Mouse (Mus musculus): ENCODE data around the gene Fbxl17. TPM values are rescaled to one million over a fixed set of nuclear protein-coding genes. Genes with fewer than 3 reads are reported as not detected.

The Fbxl17 gene
- total RNA-seq, 2 experiments from 2014 or later = 3.7 to 5.2 TPM

DNA sequence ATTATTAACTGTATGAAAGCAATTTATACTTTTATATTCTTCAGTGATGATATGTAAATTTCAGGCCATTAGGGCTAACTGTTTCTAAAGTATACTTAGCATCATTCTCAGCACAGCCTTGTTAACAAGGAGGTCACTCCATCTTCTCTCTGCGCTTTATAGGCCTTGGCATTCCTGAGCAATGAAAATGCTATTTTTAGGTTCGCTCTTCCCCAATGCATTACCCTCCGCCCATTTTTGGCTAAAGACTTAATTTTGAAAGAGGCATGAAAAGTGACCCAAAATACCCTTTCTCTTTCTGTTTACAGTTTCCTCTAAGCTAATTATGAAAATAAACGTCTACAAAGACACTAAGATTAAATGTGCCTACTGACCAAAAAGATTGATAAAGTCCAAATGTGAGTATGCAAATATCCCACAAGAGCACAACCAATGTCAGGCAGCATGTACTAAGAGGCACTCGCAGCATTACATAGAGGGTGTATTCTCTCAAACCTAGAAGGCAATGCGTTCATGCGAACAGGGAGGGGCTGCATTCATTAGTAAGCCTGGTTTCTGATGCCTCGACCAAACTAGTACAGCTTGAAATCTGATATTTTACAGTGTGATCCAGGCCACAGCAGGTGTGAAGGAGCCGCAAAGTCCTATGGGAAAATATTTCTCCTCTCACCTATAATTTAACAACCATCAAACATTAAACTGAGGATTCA, 259.6 kb downstream of the Fbxl17 start:
- ATAC-seq (replicated peaks; ENCODE audit: low FRiP score, low TSS enrichment, poor library complexity, severe bottlenecking) = no peak

DNA sequence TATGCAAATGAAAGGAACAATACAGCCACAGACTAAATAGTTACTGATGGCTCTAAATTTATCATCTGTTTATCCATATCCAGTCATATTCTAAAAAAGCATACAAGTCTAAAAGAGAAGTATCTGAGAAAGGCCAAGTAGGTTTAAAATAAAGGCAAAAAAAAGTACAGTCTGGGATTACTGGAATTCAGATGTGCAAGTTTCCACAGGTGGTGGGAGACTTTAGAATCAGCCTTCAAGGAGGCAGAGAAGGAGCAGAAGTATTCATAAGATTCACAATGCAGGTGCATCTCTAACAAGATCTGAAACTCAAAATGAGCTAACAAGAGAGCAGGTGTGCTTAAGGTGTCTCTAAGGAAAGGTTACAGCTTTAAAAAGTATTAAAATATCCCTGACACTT, 263.0 kb downstream of the Fbxl17 start:
- ATAC-seq (replicated peaks; ENCODE audit: low FRiP score, low TSS enrichment, poor library complexity, severe bottlenecking) = no peak

DNA sequence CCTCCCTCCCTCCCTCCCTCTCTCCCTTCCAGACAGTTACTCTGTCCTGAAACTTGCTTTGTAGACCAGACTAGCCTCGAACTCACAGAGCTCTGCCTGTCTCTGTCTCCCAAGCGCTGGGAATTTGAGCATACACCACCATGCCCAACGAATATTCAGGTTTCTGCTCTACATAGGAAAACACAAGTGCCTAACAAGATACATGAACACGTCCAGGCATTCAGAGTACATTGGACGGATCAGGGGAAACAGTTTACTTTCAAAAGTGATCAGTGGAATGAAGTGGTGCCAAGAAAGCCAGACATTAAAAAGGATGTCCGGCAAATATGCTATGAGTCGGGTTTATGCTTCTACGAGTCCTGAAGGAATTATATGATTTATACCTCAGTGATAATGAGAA, 263.6 kb downstream of the Fbxl17 start:
- no peak for ATAC-seq (replicated peaks; ENCODE audit: low FRiP score, low TSS enrichment, poor library complexity, severe bottlenecking)

DNA sequence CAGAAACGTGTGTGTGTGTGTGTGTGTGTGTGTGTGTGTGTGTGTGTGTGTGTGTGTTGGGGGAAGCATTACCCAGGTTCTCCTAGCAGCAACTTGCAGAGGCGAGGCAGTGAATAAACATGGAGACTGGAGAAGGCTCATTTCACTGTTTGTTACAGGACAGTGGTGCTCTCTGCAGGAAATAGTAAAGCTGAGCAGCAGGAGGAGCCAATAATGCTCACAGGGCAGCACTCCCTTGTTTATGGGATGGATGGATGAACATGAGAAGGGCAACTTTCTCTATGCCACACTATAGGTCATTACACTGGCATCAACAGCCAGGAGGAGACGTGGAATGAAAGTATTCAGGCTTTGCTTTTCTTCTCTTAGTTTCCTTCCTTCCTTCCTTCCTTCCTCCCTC, 264.0 kb downstream of the Fbxl17 start:
- no peak for ATAC-seq (replicated peaks; ENCODE audit: low FRiP score, low TSS enrichment, poor library complexity, severe bottlenecking)

DNA sequence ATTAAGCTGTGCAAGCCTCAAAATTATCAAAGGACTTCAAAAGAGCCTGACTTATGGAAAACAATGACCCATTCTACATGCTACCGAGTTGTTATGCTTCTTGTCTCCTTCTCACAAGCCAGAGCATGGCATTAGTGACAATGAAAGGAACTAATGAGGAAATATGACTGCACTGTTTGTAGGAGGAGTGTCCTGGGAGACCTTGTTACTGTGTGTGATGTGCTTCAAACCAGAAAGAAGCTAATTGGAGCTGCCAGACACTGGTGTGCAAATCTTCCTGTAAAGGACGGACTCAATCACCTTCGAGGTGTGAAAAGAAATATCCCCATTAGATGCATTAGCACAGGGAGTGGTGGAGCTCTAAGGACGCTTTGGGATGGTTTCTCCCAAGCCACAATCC, 270.7 kb downstream of the Fbxl17 start:
- ATAC-seq (replicated peaks; ENCODE audit: low FRiP score, low TSS enrichment, poor library complexity, severe bottlenecking) = no peak

DNA sequence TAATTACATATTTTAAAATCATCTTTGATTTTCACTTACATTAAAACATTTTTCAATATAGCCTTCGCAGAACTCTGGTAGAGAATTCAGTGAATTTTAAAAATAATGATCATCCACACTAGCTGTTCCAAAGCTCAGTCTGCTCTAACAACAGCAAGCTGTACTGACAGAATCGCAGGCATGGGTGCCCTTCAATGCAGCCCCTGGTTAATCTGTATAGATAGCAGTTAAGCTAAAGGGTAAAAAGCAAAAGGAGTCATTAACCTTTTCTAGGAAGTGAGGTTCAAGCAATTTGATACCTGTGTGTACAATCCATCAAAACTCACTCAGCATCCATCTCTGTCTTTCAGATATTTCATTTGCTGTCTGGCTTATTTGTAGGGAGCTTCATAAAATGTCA, 273.4 kb downstream of the Fbxl17 start:
- no peak for ATAC-seq (replicated peaks; ENCODE audit: low FRiP score, low TSS enrichment, poor library complexity, severe bottlenecking)

DNA sequence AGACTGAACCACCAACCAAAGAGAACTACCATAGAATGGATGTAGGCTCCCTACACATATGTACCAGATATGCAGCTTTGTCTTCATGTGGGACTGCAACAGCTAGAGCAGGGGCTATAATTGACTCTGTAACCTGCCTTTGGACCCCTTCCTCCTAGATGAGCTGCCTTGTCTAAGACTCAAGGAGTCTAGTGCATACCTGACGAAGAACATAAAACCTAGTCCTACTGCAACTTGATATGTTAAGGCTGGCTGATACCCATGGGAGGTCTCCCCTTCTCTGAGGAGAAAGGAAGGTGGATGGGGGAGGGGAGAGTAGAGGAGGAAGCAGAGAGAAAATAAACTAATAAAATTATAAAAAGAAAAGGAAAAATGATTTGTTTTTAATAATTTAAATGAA, 273.9 kb downstream of the Fbxl17 start:
- ATAC-seq (replicated peaks; ENCODE audit: low FRiP score, low TSS enrichment, poor library complexity, severe bottlenecking) = no peak

DNA sequence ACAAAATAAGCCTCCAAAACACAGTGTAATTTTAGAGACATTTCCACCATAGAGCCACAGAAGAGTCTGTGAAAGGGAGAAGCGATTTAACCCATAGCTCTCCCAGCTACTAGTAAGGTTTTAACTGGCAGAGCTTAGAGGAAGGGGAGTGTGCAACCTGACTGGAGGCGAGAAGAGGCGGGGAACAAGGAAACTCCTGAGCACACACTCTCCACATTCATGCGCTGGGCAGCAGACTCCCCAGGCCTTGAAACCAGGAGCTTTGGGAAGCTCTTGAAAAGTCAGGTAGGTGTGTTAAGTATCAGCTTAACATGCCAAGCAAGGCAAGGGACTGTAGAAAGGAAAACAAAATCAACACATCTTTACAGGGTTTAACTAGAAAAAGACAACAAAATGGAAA, 276.1 kb downstream of the Fbxl17 start:
- no peak for ATAC-seq (replicated peaks; ENCODE audit: low FRiP score, low TSS enrichment, poor library complexity, severe bottlenecking)

DNA sequence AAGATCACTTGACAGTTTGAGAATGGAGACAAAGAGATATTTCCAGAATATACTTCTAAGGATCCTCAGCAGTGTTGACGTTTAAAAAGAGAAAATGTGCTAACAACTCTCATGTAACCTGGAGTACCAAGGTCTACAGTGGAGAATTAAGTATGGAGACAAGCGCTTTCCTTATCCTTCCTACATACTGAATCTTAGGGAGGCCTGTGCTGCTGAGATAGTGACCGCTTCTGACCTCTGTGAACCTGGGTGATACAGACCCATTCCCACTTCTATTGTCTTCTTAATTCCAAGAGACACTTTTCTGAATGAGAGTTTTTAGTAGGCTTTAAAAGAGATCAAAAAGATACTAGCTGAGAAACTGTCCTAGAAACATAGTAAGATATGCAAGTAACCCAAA, 278.2 kb downstream of the Fbxl17 start:
- ATAC-seq (replicated peaks; ENCODE audit: low FRiP score, low TSS enrichment, poor library complexity, severe bottlenecking) = no peak

DNA sequence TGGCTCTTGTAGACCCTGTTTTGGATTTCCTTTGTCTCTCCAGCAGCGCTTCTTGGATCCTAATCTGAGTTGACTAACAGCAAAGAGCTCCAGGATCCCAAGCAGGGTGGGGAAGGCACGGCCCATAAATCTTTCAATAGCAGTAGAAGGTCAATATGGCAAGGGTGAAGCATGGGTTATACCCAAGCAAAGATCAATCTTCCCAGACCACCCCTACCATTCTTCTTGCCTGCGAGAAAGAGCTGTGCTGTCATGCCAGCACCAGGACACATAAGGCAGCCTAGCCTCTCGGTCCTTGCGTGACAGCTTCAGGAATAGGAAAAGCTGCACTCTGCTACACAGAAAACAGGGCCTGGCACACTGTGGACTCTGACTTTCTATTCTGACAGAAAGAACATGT, 279.0 kb downstream of the Fbxl17 start:
- ATAC-seq (replicated peaks; ENCODE audit: low FRiP score, low TSS enrichment, poor library complexity, severe bottlenecking) = no peak

DNA sequence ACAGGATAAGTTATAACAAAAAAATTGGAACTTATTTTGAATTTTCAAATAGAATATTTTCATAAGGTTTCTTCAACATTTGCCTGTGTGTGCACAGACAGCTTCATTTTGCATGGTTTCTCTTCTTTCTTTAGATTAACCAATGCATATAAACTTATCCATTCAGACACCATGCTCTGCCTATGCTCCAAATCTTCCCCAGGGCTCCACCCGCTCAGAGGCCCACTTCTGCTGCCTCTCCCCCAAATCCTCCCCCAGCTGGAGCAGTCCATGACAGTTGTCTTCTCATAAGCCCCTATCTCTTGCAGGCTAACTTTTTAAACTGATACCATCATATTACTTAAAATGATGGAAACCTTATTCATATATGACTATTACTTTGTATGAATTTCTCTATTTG, 282.8 kb downstream of the Fbxl17 start:
- ATAC-seq (replicated peaks; ENCODE audit: low FRiP score, low TSS enrichment, poor library complexity, severe bottlenecking) = no peak

DNA sequence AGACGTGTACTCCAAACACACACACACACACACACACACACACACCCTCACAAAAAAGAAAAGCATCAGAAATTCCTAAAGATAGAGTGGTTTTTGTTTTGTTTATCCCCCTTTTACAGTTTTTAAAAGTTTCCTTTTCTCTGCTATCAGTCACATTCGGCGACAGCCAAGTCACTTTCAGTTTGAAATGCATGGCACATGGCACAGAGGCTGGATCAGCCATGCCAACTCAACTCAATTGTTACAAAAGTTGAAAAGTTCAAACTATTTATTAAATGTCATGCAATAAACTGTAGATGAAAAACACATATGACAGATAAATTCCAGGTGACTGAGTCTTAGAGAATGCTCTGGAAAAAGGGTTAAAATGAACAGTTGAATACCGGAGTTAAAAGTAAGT, 287.8 kb downstream of the Fbxl17 start:
- no peak; the same call in 1 of the 2 replicates for ATAC-seq (replicated peaks; ENCODE audit: low FRiP score, low TSS enrichment, poor library complexity, severe bottlenecking)

DNA sequence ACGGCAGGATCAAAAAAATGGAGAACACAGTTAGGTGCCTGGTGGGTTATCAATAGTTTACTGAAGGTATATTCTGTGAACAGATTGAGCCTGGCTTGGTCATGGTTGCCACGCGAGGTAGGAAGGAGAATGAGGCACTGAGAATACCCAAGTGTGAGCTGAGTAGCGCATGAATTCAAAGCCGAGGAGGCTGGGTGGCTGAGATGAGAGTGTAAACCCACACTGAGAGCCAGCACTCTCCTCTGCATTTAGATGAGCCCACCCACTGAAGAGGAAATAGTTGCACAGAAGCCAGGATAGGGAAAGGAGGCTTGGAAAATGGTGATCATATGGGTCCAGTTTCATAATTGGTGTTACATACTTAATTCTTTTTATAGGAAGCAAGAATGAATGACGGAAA, 290.7 kb downstream of the Fbxl17 start:
- no peak for ATAC-seq (replicated peaks; ENCODE audit: low FRiP score, low TSS enrichment, poor library complexity, severe bottlenecking)

DNA sequence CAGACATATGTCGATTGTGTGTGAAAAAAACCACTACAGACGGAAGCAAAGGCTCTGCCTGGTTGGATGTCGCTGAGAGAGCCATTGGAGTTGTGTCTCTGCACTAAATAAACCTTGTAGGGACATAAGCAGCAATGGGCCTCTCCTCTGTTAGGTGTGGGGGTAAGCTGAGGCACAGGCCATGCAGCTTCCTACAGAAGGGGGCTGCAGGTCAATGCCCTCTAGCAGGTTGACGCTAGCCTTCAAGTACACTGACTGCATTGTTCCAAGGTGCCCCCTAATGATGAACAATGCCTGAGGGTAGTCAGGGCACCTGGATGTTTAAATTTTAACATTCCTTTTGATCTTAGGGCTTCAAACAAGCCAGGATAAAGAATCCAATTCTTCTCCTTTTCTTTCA, 291.5 kb downstream of the Fbxl17 start:
- ATAC-seq (replicated peaks; ENCODE audit: low FRiP score, low TSS enrichment, poor library complexity, severe bottlenecking) = no peak

DNA sequence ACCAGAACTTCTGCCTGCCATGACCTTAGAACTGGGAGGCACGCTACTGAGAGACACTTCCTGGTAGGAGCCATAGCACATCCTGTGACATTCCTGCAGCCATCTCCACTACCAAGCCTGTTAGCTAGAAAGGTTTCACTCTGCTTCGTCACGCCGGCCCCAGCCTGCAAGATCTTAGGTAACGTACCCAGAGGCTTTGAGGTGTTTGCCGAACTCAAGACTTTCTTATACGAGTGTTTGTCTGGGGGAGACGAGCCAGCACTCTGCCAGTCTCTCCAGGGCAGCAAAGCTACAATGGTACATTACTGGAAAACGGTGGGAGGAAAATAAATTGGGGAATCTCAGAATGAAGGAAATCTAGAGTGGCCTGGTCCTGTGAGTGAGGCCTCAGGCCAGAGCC, 292.1 kb downstream of the Fbxl17 start:
- ATAC-seq (replicated peaks; ENCODE audit: low FRiP score, low TSS enrichment, poor library complexity, severe bottlenecking) = no peak

DNA sequence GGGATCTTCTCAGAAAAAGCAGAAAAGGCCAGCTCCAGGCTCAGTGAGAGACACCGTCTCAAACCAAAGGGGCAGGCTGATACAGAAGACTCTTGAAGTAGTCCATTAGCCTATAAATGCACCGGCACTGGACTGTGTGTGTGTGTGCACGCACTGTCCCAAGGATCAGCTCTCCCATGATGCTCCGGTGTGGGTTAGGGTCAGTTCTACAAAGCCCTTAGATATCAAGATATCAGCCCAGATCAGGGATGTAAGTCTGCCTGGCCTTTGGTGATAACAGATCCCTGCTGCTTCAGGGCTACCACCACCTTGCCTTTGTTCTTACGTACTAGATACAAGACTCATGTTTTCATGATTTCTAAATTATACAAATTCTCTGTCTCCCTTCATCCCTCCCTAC, 294.5 kb downstream of the Fbxl17 start:
- peak; percentile 76 for ATAC-seq (replicated peaks; ENCODE audit: low FRiP score, low TSS enrichment, poor library complexity, severe bottlenecking)

DNA sequence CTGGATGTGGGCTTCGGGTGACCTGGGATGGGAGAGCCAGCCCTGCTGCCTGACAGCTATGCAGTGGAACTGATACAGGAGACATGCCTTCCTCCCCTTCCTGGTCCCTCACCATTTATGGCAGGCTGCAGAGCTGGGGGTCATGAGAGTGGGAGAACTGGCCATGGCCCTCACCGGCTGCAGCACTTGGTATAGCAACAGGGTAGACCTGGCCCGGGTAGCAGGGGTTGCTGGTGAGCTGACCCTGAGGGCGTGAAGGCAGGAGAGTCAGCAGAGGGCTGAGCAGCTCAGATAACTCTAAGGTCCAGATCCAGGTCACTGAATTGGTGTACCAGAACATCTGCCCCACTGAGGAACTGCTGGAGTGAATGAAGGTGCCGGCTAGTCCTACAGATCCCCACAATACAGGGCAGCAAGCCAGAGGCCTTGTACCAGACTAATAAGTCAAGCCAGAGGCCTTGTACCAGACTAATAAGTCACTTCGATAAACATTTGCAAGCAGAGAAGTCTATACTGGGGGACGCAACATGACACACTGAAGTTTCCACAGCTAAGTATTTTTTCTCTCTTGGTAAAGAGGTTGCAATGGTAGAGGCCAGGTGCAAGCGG, 296.1 kb downstream of the Fbxl17 start:
- ATAC-seq (replicated peaks; ENCODE audit: low FRiP score, low TSS enrichment, poor library complexity, severe bottlenecking) = no peak

DNA sequence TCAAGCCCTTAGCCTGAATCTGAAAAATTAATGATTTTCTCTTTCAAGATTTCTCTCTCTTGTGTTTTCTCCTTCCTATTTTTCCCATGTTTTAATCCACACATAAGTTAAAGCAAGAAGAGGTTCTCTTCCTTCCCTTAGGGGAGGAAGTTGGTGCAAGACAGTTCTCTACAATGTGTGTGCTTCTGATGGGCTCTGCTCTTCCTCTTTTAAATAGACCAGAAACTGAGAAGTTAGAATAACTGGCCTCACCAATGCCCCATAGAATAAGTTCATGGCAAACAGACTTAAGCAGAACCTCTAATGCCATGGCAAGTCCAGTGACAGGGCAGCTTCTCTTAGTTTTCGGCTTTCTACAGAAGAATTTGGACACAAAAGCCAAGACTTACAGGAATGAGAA, 301.1 kb downstream of the Fbxl17 start:
- ATAC-seq (replicated peaks; ENCODE audit: low FRiP score, low TSS enrichment, poor library complexity, severe bottlenecking) = no peak

DNA sequence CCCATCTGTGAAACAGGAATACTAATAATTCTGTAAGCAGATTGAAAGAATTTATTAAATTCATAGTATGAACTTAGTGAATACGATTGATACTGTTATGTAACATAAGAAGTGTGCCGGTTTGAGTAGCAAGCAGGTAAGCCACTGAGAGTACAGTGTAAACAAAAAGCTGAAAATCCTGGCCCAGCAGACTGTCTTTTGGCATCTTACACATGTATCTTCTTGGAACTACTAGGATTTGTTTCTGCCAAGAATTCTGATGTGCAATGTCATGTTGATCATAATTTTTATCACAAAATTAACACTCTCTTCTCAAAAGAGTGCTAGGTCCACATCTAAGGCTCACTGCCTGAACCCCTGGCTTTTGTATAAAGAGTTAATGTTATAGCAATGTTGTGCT, 304.3 kb downstream of the Fbxl17 start:
- ATAC-seq (replicated peaks; ENCODE audit: low FRiP score, low TSS enrichment, poor library complexity, severe bottlenecking) = no peak

DNA sequence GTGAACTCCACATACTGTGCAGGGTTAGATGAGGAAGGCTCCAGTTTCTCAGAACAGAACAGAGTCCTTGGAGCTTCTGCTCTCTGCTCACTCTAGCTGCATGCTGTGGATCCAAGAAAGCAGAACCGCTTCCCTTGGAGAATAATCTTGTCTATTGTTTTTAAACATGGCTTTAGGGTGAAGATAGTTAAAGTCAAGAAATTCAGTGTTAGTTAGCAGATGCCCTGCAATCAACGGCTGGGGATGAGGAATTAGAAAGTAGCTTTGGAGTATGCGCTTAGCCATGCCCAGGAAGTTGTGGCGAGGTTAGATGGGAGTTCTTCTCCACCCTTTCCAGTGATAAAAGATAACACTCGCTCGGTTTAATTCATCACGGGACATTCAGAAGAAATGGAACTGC, 306.6 kb downstream of the Fbxl17 start:
- peak; percentile 79 for ATAC-seq (replicated peaks; ENCODE audit: low FRiP score, low TSS enrichment, poor library complexity, severe bottlenecking)

DNA sequence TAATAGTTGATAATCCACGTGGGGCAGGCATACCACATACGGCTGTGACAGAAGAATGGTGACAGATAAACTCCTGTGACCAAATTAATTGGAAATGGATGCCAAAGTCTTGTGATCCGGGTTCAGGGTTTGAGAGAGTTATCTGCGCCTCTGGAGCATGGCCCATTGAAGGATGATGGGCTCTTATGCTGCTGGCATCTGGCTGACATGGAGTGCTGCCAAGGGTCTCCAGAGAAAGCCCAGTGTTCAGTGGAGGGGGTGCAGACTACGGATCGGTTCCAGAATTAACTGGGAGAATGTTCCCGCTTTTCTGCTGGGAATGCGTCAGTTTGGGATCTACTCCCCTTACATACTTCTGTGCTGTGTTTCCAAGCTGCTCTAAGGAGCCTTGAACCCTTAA, 308.5 kb downstream of the Fbxl17 start:
- ATAC-seq (replicated peaks; ENCODE audit: low FRiP score, low TSS enrichment, poor library complexity, severe bottlenecking) = no peak

DNA sequence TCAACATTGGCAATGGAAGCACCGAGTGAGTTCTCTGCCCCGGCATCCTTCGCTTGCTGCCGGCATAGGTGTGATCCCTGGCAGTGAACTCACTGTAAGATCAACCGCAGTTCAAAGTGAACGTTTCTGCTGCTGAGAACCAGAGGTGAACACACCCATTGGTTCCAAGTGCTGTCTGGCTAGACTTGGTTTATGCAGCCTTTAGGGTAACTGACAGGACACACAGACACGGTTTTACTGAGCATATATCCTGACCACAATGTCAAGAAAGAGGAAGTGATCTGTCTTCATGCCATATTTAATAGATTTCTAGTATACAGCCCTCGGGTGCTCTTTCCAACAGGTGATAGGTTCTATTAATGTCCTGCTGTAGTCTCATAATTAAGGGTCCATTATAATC, 310.5 kb downstream of the Fbxl17 start:
- peak; percentile 57 for ATAC-seq (replicated peaks; ENCODE audit: low FRiP score, low TSS enrichment, poor library complexity, severe bottlenecking)
